9 mouse cellular contexts compared by ENCODE assay signal in the genomic region with DNA sequence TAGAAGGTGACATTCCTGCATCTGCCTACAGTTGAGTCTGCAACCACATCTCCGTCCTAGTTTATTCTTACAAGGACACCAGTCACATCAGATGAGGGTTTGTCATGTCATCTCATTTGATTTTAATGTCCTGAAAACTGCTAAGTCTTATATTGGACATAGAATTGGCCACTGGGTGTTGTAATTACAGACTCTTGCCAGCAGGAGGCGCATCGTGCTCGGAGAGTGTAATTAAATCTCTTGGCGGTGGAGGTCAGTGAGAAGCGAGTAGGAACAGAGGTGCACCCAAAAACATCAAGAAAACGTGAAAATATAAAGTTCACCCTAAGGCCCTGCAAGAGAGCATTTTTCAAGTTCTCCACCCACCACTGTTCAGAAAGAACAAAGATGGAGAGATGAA. TPM values are rescaled to one million over a fixed set of nuclear protein-coding genes. Genes with fewer than 3 reads are reported as not detected.
DNase-seq lines count a peak whose midpoint lies in the region; ATAC-seq lines count a peak whose summit lies in the region.
"Had no signal": no experiment of that assay in that cellular context is flagged by ENCODE, and none has a peak within 500 bp of the region (broad histone marks: within the 10 kb centered on the region; RNA-seq: fewer than 3 reads in every experiment).

No protein-coding gene starts in this region.

- peaks cover 5% of the 10 kb centered on the region for H3K4me1 ChIP-seq in forebrain, embryonic 10.5 days
- no peaks in the 10 kb centered on the region for H3K4me1 ChIP-seq in forebrain, embryonic 13.5 days
- H3K4me1 ChIP-seq in liver, embryonic 11.5 days (replicated peaks; ENCODE audit: control insufficient read depth, insufficient read depth, low read length), result no peaks in the 10 kb centered on the region
- H3K4me1 ChIP-seq: neural tube, embryonic 13.5 days had no signal

- no peak overlapping the region for H3K27ac ChIP-seq in forebrain, embryonic 10.5 days
- H3K27ac ChIP-seq in forebrain, embryonic 13.5 days, result no peak overlapping the region
- no peak overlapping the region for H3K27ac ChIP-seq in liver, embryonic 11.5 days (ENCODE audit: low read depth, low read length)
- H3K27ac ChIP-seq: neural tube, embryonic 13.5 days had no signal

- H3K9ac ChIP-seq in forebrain, embryonic 13.5 days, result no peak overlapping the region
- no peak overlapping the region for H3K9ac ChIP-seq in liver, embryonic 11.5 days (ENCODE audit: low read depth, low read length)
- H3K9ac ChIP-seq: neural tube, embryonic 13.5 days had no signal

- H3K27me3 ChIP-seq in forebrain, embryonic 10.5 days (ENCODE audit: poor library complexity, severe bottlenecking), result no peaks in the 10 kb centered on the region
- no peaks in the 10 kb centered on the region for H3K27me3 ChIP-seq in forebrain, embryonic 13.5 days
- no peaks in the 10 kb centered on the region for H3K27me3 ChIP-seq in liver, embryonic 11.5 days (replicated peaks; ENCODE audit: control insufficient read depth, insufficient read depth, low read length)
- H3K27me3 ChIP-seq: neural tube, embryonic 13.5 days had no signal

- 20% methylated on average over 7 of the region's 7 CpGs for WGBS in forebrain, embryonic 10.5 days
- 16% methylated on average over 7 of the region's 7 CpGs for WGBS in forebrain, embryonic 13.5 days
- 16% methylated on average over 7 of the region's 7 CpGs for WGBS in liver, embryonic 11.5 days

- DNase-seq in forebrain, embryonic 10.5 days (ENCODE audit: extremely low spot score, low spot score), result peak; percentile 30
- peak; percentile 35 for DNase-seq in liver
- no peak for DNase-seq in liver, embryonic 11.5 days (ENCODE audit: low spot score)
- DNase-seq in left cerebral cortex, postnatal 10 days (ENCODE audit: extremely low spot score in 1 of 2, low spot score in 2 of 2), result no peak

- H3K4me2 ChIP-seq in forebrain, embryonic 13.5 days, result no peak overlapping the region
- no peak overlapping the region for H3K4me2 ChIP-seq in liver, embryonic 11.5 days
- H3K4me2 ChIP-seq: neural tube, embryonic 13.5 days had no signal

- ATAC-seq in forebrain, embryonic 13.5 days, result no peak
- ATAC-seq in liver, embryonic 11.5 days (replicated peaks; ENCODE audit: low FRiP score), result no peak
- peak; percentile 37 for ATAC-seq in activated CD4-positive, CD25-positive, alpha-beta regulatory T cell, adult 4 months
- peak; percentile 42; the same call in 1 of the 2 replicates for ATAC-seq in megakaryocyte-erythroid progenitor cell, adult 5-6 weeks (replicated peaks; ENCODE audit: low FRiP score, low TSS enrichment, poor library complexity, severe bottlenecking)
- no peak; the same call in 1 of the 2 replicates for ATAC-seq in granulocyte monocyte progenitor cell, adult 5-6 weeks (replicated peaks; ENCODE audit: poor library complexity, severe bottlenecking)

- H3K9me3 ChIP-seq in forebrain, embryonic 10.5 days, result no peaks in the 10 kb centered on the region
- no peaks in the 10 kb centered on the region for H3K9me3 ChIP-seq in forebrain, embryonic 13.5 days (replicated peaks)
- H3K9me3 ChIP-seq in liver, embryonic 11.5 days (ENCODE audit: control insufficient read depth, low read length), result no peaks in the 10 kb centered on the region
- H3K9me3 ChIP-seq: neural tube, embryonic 13.5 days had no signal

- intact Hi-C loops in left cerebral cortex, postnatal 10 days (cut with DNase I), result loop anchor here (5.0 kb wide), 1 partner anchor 73 kb away; no protein-coding TSS in a partner anchor

- no peaks in the 10 kb centered on the region for H3K36me3 ChIP-seq in forebrain, embryonic 10.5 days (replicated peaks)
- no peaks in the 10 kb centered on the region for H3K36me3 ChIP-seq in forebrain, embryonic 13.5 days (ENCODE audit: poor library complexity, severe bottlenecking)
- H3K36me3 ChIP-seq in liver, embryonic 11.5 days (ENCODE audit: control insufficient read depth, insufficient read depth, low read length), result no peaks in the 10 kb centered on the region
- H3K36me3 ChIP-seq: neural tube, embryonic 13.5 days had no signal

- no peak overlapping the region for H3K4me3 ChIP-seq in forebrain, embryonic 10.5 days
- no peak overlapping the region for H3K4me3 ChIP-seq in forebrain, embryonic 13.5 days
- H3K4me3 ChIP-seq in liver, embryonic 11.5 days (ENCODE audit: low read depth, low read length), result no peak overlapping the region
- H3K4me3 ChIP-seq: neural tube, embryonic 13.5 days had no signal

RNA-seq across cellular contexts. Expression of gene Fndc1, which starts 37.6 kb away (rescaled TPM):
- polyA plus RNA-seq in forebrain, embryonic 10.5 days (2016; fragmentation: Nextera tagmentation; extraction: Ambion mirVana), result 0.64 and 0.82 TPM in 2 replicates
- 0.71 and 1.3 TPM in 2 replicates for polyA plus RNA-seq in forebrain, embryonic 13.5 days (2015; fragmentation: Nextera tagmentation; extraction: Ambion mirVana)
- polyA plus RNA-seq in liver, embryonic 11.5 days (2014; fragmentation: Nextera tagmentation; extraction: Ambion mirVana), result 0.35 and 0.55 TPM in 2 replicates
- polyA plus RNA-seq in activated CD4-positive, CD25-positive, alpha-beta regulatory T cell, adult 4 months (2017; shearing (Covaris generic)), result under 1 TPM in 1 of 2 experiments, not detected in 1; 0.13 TPM
- total RNA-seq in megakaryocyte-erythroid progenitor cell, adult 5-6 weeks (2014; fragmentation: Nextera tagmentation), result not detected in 2 replicates
- total RNA-seq in megakaryocyte-erythroid progenitor cell, adult 5-6 weeks (2017), result not detected in 2 replicates
- not detected in 2 replicates for total RNA-seq in granulocyte monocyte progenitor cell, adult 5-6 weeks (2014; fragmentation: Nextera tagmentation)
- not detected in 2 replicates for total RNA-seq in granulocyte monocyte progenitor cell, adult 5-6 weeks (2017)
- 10 to 100 TPM; 10.2 to 10.9 TPM for total RNA-seq in left cerebral cortex, postnatal 10 days (2021)

Comparison
In these comparisons a context has a peak if more than half of its experiments do, and no peak if none do; other contexts are left out.
1. DNase-seq: peak in forebrain, embryonic 10.5 days (single experiment) and liver (single experiment); none in liver, embryonic 11.5 days (single experiment) and left cerebral cortex, postnatal 10 days (0 of 2).
2. ATAC-seq: peak in activated CD4-positive, CD25-positive, alpha-beta regulatory T cell, adult 4 months (single experiment) and megakaryocyte-erythroid progenitor cell, adult 5-6 weeks (single experiment); none in forebrain, embryonic 13.5 days (single experiment), liver, embryonic 11.5 days (single experiment) and granulocyte monocyte progenitor cell, adult 5-6 weeks (single experiment).